Mouse (Mus musculus): ENCODE measurements around the gene Pappa2.

DNA sequence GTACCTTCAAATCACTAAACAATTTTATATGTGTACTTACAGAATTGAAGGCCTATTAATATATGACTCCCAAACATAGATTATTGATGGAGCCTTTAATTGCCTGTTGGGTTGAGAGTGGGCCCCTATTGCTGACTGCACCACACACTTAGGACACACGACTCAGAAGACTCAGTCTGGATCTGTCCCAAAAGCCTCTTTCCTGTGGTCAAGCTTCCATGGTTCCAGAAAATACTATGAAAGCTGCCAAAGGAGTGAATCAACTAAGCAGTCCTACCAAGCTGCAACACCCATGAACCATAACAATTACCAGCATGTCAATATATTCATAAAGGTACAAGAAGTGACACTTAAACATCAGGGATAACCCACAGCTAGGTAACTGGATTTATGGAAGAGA, 106.7 kb downstream of the Pappa2 start:
- no peak for TF ChIP-seq POLR2A (IDR thresholded peaks at IDR 0.05; ENCODE audit: extremely low read depth, insufficient read depth, low read length)
- no peak for TF ChIP-seq CTCF (IDR thresholded peaks at IDR 0.05; ENCODE audit: low read depth, low read length)
